Mouse (Mus musculus) testis, postnatal 14 days (tissue): ENCODE measurements around the gene Rapgef5.

Experiments used
- DNase-seq: peaks from one replicate; pipeline ENCODE4 v3.0.0; 2021; ENCODE audit warnings: low spot score

The Rapgef5 gene

DNA sequence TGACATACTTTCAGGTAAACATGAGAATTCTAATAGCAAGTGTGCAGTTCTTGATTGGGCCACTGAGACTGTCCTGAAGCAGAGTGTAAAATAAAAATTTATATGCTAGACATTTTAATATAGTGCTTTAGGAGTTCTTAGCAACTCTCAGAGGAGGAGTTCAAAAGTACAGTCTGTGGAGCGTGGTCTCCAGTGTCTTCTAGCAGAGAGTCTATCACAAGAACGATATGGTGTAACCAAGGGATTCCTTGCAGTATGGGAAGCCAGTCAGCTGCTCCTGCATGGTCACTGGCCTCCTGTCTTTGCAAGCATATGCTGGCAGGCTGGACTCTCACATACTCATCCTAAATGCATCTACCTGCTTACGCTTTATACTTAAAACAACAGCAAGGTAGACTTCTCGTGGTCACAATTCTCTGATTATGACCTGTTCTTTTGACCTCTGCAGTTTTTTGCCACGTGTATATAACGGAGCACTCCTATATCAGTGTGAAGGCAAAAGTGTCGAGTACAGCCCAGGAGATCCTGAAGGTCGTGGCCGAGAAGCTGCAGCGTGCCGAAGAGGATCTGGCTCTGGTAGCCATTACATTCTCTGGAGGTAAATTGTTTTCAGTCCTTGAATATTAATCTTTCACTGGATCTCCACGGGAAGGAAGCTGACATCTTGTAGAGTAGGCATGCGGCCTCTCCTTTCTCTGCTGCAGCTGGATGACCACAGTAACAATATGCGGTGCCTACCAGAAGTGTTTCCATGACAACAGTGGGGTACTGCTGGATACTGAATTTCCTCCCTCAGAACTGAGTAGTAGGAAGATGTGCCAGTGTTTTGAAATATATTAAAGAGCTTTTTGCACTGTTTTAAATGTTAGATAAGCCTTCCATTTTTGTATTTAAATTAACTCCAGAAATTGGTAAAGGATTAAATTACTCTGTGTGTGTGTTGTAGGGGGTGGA is 204.8 kb downstream of the Rapgef5 start:
- no peak for DNase-seq

DNA sequence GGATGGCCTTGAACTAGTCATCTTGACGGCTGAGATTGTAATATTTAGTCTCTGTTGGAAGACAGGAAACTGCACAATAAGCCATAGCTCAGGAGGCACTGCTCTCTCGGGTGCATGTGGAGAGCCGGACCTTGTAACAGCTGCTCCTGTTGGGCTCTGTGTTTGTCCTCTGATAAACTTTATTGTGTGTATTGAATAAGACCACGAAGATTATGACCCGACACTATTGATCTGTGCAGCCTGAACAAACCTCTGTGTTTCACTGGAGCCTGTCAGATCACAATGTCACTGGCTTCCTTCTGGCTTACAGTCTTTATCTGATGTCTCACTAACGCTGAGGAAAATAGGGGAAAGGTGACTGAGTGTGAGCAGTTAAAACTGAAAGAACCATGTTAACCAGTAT is 205.5 kb downstream of the Rapgef5 start:
- DNase-seq = no peak

DNA sequence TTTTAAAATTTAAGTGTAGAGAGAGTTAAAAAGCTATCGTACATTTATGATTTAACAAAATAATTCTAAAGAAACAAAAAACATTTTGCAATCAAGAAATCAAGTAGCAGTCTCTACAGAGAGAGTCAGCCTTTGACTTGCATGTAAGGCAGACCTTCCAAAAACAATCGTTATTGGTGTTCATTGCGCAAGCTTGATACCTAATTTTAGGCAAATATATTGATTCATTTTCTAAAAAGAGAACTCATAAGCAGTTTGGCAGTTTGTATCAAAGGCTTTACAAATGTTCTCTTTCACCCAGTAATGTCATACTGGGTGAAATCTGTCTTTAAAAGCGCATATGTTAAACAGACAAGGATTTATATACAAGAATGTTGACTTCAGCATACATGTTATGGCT is 208.7 kb downstream of the Rapgef5 start:
- no peak for DNase-seq

DNA sequence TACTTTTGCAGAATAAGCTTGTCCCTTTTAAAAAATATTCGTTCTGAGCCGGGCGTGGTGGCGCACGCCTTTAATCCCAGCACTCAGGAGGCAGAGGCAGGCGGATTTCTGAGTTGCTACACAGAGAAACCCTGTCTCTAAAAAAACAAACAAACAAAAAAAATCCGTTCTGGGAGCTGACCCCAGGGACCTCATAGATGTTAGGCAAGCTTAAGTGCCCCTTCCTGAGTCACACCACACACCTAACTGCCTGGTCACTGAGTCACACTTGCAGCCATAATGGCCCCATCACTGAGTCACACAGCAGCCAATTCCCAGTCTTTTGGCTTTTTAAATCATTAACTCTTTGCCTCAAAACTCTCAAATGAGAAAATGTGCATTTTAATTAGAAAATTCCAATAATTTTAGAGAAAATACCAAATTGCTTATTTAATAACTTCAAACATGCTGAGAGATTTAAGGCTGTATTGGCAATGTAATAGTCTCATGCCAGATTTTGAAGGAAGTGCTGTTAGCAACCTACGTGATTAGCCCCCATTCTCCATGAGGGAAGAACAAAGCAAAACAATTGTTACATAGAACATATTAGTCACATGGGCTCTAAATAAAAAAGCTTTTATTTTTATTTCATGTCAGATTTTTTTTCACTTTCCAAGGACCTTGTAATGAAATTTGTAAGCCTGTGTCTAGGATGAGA is 211.3 kb downstream of the Rapgef5 start:
- no peak for DNase-seq

DNA sequence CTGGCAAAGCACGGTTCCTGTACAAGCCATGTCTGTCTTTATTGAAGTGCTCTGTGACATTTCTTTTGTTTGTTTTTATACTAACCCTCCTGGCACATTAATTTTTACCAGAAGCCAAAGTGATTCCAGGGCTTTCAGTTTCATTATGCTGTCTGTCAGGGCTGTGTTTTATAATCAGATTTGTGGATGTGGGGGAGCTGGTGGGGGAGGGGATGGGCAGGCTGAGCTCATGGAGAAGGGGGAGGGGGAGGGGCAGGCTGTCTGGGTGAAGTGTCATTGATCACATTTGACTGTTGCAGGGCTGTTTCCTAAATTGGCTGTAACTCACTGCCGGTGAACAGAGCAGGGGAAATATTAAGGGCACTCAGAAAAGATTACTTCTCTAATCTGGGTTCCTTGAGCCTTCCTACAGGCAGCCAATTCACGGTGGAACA is 211.9 kb downstream of the Rapgef5 start:
- DNase-seq = no peak

DNA sequence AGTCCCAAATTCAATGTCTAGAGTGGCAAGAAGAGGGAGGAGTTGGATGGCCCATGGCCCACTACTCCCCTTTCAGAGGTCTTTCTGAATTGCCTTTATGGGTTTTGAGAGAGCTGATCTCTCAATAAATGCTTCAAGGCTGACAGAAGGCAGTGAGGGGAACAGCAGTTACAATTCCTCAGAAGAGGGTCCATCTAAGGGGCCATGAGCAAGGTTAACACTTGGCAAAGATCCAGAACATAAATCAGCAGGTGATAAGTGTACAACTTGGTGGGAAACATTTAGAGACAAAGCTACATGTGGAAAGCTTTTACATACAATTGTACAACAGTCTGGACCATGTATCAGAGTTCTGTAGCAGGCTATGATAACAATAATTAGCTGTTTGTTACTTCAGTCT is 217.3 kb downstream of the Rapgef5 start:
- no peak for DNase-seq

DNA sequence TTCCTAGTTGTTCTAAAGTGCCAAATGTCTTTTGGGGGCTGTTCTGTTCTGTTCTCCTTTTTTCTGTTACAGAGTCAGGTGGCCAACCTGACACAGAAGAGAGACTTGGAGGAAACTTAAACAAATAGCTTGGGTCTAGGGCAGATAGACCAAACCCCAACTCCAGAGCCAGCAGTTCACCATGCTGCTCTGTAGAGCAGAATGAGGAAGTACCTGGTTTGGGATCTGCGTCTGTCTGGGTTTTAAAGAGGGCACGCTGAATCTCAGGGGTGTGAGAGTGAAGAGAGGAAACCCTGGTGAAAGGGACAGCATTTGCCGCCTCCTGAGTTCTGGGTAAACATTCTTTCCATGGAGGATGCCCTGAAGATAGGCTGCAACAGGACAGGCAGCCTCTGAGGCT is 219.9 kb downstream of the Rapgef5 start:
- no peak for DNase-seq

DNA sequence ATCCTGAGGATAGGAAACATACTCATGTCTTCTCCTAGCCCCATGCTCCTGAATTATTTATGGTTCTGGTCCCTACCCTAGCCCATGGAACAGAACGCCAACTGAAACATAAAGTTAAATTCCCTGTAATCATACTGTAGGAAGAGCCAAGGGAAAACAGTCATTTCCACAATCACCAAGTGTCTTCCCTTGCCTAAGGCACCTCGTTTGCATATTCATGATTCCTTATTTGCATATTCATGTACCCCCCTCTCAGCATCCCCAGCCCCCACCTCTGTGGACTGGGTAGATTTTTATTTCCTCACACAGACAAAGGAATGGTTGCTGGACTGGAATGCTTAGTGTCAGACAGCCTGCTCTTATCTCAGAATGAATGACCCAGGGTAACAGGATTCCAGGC is 220.6 kb downstream of the Rapgef5 start:
- DNase-seq = no peak

DNA sequence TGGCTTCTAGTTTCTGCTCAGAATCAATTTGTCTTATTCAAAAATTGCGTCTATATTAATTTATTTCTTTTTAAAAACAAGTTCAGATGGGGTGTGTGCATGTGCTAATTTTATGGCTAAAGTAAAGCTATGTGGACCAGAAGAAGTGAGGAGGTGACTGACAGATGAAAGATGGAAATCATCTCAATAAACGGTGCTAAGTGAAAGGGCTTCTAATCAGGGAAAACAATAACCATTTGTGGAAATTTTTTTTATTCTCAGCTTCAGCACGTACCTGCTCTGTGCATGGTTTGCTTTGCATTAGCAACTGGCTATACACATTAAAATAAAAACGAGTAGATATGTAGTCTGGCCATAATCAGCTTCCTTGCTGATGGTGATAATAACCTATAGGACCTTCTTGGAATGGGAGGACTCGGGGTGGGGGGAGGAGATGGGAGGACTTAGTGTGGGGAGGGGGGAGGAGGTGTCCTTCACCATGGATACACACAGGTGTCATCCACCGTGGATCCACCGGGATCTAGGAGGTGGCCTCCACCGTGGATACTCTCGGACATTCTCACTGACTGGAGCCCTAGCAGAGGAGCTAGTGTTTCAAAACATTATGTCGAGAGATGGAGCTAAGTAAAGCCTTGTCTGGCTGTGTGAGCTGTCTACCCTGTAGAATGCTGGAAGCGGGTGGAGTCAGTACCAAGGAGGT is 221.2 kb downstream of the Rapgef5 start:
- no peak for DNase-seq

DNA sequence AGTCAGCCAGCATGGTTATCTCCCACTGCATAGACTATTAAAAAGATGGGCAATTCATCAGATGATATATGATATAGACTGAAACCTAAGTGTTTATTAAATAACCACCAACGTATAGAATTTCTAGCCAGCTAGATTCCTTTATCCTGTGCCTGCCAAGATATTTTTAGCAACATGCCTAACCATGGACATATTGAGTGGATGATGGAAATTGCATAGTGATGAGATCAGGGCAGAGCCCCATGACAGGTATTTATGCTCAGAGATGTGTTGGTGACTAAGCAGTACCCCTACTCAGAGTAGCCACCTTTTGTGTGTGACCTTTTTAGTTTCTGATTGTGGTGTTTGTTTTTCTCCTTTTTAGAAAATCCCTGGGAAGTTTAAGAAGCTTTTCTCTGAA is 226.2 kb downstream of the Rapgef5 start:
- no peak for DNase-seq

DNA sequence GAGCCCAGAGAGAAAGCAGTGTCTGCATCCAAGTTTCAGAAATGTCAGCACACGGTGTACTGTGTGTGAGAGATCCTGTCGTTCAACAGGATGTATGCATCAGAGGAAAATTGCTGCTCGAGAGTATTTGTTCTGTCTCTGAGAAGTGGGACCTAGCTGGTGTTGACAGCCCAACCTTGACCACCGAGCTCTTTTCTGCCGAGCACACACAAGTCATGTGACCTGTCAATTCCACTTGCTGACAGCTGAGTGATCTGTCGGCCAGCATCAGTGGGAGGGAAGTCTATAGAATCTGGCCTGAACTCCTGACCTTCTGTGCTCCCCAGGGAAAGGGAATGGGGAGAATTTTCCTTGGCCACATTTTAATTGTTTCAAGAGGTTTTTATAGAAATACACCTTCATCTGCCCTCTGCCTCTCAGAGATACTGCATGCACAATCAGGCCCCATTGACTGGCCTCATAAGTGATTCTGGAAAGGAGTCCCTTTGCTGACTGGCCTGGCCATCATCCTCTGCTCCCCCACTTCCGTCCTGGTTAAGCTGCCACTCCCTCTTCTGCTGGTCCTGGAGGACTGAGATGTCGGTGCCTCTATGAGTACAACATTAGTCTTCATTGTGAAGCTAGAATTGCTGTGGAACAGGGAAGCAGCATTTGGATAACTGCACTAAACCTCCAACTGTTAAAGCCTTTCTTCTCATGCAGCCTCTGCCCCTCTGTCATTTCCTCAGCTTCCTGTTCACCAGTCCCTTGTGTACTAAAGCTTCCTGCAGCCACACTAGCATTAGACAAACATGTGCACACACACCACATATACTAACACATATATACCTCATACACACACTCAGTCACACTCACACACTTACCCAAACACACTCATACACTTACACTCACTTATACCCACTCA is 228.6 kb downstream of the Rapgef5 start:
- no peak for DNase-seq

DNA sequence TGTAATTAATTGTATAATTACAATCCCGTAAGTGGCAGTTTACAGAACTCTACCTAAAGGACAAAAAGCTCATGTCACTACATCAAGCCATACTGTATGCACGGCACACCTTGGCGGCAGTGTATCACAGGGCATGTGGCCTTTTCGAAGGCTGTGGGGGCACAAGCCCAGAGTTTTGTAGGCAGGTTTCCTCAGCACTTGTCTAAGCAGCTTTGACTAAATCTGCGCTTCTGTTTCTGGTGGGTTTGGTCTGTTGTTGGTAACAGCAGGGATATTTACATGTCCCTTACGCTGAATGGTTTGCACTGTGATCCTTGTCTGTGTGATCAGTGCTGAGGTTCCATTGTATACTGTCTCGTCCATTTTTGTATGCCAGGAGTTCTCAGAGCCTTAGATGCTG is 230.3 kb downstream of the Rapgef5 start:
- DNase-seq = no peak

DNA sequence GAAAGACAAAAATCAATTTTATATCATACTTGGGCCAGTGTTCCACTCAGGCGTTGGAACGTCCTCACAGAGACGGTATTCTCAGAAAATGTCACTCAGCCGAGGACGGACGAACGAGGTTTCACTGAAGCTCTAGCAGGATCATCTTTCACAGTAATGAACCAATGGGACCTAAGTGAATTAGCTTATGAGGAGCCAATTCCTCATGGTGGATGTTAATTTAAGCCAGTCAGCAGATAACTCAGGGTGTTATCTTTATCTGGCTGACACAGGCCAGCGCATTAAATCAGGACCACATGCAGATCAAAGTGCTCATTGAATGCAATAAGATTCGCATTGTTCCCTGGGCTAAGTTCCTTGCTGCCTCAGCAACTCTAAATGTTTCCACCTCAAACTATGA is 234.8 kb downstream of the Rapgef5 start:
- DNase-seq = no peak

DNA sequence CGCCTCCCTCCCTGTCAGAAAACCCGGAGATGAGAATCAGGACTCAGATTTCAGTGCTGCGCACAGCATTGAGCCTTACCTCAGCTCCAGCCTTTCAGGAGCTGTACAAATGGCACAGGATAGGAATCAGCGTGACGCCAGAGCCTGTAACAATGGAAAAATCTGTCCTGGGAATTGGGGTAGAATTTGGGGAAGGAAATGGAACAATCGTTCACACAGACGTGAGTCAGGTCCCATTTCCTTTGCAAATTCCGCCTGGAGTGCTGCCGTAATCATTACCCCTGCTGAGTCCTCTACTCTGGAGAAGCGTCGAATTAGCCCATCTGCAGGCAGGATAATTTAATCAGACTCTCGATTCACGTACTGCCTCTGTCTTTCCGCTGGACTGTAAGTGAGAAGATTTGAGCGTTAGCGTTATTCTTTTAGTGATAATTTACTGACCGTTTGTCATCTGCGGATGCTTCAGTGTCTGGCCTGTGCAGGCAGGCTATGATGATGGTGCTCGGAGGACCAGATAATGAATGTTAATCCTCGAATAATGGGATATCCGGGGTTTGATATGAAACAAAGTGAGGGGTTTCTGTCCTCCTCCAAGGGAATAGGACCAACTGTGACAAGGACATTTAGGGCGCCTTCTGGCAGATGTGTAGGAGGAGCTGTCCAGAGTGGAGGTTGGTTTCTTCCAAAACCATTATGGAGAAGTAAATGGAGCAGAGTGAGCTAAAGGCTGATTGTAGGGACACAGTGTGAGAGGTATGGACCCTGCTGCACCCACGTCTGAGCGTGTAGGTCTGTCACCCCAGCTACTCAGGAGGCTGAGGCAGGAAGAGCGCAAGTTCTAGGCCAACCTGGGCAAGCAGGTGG is 235.5 kb downstream of the Rapgef5 start:
- DNase-seq = no peak

DNA sequence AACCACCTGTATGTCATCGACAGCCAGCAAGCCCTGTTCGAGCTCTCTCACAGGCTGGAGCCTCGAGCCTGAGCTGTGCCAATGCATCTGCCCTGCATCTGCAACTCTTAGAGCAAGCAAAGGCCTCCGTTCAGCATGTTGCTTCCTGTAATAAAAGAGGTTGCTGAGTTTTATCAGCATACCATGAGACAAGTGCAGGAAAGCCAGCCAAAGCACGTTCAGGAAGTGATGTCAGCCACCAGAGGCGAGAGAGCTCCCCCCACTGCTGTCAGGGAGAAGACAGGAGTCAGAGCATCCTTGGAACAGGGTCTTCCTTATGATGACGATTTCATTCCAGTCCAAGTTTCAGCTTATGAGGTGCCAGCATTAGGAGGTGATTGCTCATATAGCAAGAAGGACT is 239.7 kb downstream of the Rapgef5 start:
- no peak for DNase-seq

DNA sequence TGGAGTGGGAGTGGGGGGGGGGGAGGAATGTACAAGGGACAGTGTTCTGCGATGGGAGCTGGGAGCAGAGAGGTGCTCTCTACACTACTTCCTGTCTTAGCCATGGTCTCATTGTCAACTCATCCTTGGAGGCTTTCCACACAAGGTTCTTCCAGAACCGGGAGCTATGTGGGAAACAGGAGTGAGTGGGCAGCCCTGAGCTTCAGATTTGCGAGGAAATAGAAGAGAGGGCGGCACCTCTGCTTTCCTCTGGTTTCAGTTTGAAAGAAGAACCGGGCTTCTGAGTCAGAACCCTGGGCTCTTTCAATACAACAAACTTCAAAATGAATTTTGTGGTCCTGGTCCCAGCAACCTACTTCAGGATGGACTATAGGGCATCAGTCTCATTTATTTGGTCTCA is 244.1 kb downstream of the Rapgef5 start:
- DNase-seq = no peak

DNA sequence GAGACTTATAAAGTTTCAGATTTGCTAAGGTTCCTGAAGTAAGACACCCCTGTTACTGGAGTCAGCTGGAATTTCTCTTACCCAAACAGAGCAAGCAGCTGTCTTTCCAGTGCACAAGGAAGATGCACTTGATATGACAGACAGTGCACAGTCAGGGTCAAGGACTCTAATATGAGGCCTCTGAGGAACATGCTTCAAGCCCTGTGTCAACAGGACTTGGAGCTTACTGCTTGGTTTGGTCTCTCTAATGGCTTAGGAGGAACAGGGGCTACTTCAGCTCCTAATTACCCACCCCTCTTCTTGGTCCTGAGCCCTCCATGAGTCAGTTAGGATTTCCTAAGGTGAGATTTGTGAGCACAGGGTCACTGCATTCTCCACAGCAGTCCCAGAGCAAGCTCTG is 244.6 kb downstream of the Rapgef5 start:
- no peak for DNase-seq

DNA sequence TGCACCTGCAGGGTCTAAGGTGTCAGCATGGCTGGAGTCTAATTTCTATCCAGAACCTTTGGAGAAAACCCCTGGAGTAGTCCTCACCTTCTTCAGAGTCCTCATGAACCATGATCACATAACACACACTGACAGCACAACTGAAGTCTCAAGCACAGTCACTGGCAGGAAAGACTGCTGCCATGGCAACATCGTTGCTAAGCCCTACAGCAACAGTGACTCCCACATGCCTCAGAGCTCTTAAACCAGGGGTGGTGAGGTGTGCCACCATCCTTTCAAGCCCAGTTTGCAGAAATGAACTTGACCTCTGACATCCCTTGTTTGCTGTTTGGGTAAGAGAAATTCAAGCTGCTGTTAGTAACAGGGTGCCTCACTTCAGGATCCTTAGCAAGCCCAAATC is 245.4 kb downstream of the Rapgef5 start:
- no peak for DNase-seq

DNA sequence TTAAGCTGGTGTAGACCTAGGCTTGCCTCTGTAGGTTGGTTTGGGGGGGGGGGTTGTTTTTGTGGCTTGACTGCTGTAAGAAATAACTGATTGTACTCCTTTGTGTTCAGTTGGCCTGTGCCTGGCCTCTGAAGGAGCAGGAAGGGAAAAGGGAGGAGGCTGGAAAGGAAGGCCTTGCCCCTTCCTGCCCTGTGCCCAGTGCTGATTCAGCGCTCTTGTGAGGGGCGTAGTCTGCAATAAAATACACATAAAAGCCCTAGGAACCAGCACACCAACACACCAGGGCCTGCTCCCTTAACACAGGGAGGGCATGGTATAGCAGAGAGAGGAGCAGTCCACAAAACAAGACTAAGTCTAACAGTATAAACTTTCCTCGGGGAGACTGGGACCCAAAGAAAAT is 247.0 kb downstream of the Rapgef5 start:
- DNase-seq = no peak

DNA sequence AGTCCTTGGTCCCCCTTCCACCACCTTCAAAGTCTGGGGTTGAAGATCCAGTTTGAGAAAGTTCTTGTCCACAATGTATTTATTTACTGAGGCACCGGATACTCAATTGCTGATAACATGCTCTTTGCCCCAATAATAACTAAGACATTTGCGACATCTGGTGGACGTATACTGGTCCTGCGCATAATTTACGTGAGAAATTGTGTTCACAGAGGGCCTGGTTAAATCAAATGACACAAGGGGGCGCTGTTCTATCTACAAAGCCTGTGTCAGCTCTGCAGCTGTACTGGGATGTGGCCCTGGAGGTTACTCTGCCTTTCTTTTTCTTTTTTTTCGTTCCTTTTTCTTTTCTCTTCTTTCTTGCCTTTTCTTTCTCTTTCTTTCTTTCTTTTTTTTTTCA is 248.6 kb downstream of the Rapgef5 start:
- peak; percentile 42 for DNase-seq

DNA sequence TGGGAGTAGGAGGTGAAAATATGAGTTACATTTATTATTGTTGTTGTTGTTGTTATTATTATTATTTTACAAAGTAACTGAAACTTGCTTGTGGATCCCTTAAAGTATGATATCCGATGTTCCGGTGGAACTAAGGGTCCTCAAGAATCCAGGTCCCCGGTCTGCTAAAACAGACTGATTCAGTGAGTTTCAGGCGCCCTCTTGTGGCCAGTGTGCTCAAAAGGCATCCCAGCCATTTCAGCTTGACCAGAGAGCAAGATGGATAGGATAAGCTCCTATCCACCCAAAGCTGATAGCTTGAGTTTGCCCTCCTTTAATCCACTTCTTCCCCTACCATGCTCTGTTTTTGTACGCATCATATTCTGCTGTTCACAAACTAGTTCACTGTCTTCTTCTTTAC is 252.8 kb downstream of the Rapgef5 start:
- peak; percentile 37 for DNase-seq
